Mouse (Mus musculus) 416B (cell line): ENCODE results near the gene Adam1a.

Experiments
- DNase-seq: peaks from one replicate; pipeline ENCODE4 v3.0.0; 2011; ENCODE audit warnings: low read depth

Adam1a gene

DNA sequence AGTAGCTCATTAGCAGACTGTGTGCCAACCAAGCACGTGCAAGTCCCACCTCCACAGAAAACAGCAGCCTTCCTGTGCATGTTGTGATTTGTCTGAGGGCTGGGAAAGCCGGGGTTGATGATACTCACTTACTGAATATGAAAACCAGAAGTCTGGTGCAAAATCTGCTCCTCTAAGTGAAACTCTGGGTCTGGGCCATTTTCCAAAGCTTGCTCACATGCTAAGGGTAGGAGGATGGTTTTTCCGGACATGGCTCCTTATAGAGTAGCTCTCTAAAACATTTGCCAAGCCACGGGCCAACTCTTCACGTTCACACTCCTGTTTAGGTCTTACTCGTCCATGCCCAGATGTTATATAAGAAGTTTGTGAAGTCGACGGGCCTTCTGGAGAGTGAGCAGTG, 52.0 kb downstream of the Adam1a start:
- no peak for DNase-seq

DNA sequence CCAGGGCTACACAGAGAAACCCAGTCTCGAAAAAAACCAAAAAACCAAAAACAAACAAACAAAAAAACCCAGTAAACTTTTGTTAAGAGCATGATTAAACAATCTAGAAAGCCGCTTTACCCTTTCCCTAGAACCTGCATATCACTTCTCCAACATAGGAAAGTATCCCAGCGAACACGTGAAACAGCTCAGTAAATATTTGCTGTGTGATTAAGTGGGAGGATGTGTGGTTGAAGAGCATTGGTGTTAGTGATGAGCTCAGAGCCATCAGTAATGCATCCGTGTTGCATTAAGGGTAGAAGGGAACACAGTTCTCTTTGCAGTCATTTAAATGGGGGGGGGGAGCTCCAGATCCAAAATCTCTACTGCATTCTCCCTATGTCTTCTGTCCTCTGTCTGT, 60.5 kb downstream of the Adam1a start:
- DNase-seq = no peak

DNA sequence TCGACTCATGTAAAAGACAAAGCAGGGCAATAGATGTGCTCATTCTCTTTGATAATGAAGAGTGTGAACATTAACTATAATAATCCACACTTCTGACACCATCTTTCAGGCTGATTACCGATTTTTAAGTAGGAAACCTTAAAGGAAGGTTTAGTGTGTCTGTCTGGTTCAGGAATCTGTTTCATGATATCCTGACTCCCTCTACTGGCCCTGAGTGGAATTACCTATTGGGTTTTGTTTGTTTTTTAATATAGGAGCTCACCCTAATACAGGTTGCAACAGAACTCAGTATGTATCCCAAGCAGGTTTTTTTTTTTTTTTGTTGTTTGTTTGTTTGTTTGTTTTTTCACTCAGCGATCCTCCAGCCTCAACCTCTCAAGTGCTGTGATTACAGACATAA, 67.6 kb downstream of the Adam1a start:
- DNase-seq = peak; percentile 80

DNA sequence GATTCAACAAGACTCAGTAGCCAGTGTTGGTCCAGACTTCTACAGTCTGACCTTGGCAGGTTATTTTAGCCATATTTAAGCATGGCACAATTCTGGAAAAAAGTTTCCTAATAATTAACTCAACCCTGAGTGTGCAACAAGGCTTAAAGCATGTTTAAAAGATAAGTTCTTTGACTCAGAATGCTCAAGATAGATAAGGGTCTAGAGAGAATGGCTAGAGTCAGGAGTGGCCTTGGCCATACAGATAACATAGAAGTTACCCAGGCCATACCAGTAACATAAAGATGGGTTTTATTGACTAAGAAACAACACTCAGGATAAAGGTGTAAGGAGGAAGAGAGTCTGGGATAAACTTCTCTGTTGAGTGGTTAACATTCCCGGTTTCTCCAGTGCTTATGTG, 69.2 kb downstream of the Adam1a start:
- no peak for DNase-seq

DNA sequence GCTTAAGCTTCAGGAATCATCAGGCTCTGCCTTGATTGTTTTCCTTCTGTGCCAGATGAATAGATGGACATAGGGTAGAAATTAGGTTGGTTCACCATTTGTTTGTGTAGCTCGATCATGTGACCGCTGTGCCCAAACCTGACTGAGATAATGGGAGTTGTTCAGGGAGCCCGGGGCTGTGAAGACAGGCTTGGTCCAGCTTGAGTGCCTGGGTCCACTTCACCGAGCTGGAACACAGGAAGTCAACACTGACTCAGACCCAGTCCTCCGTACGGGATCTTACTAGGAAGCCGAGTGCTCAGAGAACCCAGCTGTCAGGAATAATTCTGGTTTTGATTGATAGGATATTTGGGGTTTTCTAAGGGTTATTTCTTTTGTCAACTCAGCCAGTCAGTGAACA, 70.7 kb downstream of the Adam1a start:
- no peak for DNase-seq

DNA sequence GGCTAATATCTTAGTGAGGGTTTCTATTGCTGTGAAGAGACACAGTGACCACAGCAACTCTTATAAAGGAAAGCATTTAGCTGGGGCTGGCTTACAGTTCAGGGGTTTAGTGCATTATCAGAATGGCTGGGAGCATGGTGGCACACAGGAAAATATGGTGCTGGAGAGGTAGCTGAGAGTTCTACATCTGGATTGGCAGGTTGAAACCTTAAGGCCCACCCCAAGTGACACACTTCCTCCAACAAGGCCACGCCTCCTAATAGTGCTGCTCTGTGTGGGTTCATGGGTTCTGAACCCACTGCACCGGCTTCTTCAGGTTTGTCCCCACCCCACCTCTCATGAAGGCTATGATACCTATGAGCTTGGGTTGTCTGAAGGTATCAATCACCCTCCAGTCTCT, 72.9 kb downstream of the Adam1a start:
- no peak for DNase-seq

DNA sequence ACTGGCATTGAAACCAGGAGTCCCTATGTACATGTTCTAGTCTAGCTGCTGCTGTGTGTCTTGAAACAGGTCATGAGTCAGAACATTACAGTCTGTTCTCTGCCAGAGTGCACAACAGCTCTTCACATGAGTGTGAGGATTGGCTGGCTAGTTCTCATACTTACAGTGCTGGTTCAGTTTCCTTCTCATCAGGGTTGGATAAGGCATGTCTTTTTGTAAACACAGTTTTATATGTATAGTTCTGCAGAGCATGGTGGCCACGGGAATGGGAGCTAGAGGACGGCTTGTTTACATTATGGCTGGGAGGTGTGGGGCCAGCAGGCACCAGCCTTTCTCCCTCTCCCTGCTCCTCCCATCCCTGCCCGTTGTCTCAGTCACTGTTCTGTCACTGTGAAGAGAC, 75.7 kb downstream of the Adam1a start:
- no peak for DNase-seq
